Mouse (Mus musculus) kidney, postnatal 4 days (tissue): ENCODE measurements at regions not wholly inside any gene's neighbourhood (a gene's known extent, or its start where the extent isn't known, plus 50 kb on each side); places are given as distances from the start of the nearest gene placed in this dataset.
A peak's percentile ranks its signal among the peaks of the same experiment; 100 is the strongest.

Experiments
- DNase-seq, 2 experiments: peaks; one replicate each; pipeline ENCODE4 v3.0.0; 2021; ENCODE audit warnings: mixed read lengths in 2 of 2

DNA sequence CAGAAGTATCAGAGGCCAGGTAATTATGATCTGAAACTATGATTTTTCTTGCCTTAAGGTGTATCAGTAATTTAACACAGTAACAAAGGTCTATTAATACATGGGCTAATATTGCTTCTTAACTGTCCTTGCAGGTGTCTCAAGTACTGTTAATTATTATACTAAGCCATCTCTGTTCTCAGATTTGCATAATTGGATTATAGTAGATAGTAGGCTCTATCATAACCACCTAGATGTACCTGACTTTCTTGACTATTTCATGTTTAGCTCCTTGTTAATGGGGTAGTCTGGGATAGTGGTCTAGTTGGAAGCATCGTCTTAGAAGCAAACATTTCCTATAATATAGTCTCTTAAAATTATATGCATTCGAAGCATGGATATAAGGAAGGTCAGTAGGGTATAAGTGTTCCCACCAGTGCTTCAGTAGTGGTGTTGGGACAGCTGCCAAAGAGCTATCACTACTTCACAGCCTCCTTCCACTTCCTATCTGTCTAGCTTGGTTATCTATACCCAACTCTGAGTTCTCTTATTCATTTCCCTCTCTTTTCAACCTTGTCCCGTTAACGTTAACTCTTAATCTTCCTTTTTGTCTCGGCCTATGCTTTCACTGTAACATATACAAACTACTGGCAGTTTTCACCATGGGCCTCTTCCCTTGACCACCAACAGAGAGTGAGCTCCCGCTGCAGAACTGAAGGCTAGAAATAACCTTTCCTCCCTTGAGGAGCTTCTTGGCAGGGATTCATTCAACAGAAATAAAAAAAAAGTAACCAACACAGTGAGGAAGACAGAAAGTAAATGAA is 630.9 kb upstream of the Lcorl start:
- no peak for DNase-seq

DNA sequence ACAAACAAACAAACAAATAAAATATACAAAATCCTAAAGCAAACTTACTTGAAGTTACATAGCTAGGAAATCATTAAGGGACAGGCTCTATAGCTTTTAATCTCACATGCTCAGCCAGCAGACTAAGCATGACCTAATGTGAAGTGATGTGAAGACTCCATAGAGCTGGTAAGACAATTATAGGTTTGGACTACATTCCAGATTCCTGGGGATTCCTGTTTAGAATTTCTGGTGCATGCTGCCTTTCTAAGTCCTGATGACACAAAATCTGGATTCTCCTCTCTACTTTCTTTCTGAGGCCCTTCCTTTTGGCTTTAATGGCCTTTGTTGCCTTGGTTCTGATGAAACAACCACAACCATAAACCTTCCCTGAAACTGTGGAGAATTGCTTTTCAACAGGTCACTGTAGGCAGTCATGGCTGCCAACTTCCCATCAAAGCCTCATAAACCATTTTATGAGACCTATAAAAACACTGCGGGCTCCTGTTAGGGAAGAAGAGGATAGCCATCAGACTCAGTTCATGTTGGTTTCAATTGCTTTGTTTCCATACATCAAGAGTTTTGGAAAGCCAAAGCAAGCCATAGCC is 629.4 kb upstream of the Lcorl start:
- no peak for DNase-seq

- DNase-seq, result no peak
Measured at GRCm38 (mm10) chr5:46456356-46456755, 598.9 kb upstream of the Lcorl start.

DNA sequence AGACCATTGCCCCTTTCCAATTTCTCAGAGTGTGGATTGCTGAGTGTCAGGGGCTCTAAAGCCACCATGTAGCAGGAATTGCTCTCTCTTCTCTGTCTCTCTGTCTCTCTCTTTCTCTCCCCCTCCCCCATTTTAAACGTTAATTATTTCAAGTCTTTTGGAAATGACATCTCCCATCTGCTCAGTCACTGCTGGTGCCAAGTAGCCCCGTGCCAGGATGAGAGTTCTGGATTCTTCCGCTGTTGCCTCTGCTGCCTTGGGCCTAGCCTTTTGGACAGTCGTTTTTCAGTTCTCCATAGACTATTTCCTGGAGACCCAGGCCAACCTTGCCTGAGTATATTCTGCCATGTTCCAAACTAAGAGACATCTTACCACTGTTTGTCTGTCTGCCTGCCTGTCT is 590.9 kb upstream of the Lcorl start:
- DNase-seq, result peak in 1 of 2 experiments; percentile 7

DNA sequence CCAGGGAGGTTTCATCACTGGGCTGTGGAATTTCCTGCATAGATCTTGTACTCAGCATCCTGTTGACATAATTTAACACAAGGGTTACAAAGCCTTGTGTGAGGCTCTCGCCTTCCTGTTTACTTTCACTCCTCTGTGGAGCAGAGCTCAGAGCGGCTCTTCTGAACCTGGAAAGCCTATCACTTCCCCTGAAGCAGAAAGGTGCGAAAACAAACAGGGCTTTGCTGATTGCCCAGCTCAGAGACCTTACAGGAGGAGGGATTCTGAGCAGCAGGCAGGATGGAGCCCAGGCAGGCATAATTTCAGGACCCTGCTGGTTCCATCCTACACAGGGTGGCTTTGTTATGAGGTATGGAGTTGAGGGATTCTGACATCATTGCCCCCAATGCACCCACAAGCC is 588.4 kb upstream of the Lcorl start:
- peak; percentile 7 to 8 for DNase-seq

GRCm38 (mm10) chr5:46445122-46445521 is 587.7 kb upstream of the Lcorl start:
- peak in 1 of 2 experiments; percentile 5 for DNase-seq

DNA sequence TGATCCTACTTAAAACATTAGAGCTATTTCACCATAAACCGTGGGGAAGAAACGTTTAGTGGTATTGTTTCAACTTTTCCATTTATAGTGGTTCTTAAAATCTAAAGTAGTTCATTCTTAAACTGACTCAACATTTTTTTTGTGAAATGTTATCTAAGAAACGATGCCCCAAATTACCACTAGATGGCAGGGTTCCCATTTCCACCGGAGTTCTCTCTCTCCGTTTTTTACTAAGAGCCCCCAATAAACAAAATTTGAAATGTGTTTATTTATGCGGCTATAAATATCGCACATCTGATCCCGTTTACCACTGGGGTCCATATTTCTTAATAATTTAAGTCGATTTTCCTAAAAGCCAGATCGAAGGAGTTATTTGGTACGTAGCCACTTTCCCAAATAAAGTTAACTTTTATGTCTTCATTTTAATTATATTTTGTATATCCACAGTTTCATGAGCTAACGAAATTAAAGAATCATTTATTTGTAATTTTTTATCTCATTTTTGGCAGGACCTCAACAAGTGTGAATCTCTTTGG is 586.5 kb upstream of the Lcorl start:
- DNase-seq, result peak; percentile 20 to 23

DNA sequence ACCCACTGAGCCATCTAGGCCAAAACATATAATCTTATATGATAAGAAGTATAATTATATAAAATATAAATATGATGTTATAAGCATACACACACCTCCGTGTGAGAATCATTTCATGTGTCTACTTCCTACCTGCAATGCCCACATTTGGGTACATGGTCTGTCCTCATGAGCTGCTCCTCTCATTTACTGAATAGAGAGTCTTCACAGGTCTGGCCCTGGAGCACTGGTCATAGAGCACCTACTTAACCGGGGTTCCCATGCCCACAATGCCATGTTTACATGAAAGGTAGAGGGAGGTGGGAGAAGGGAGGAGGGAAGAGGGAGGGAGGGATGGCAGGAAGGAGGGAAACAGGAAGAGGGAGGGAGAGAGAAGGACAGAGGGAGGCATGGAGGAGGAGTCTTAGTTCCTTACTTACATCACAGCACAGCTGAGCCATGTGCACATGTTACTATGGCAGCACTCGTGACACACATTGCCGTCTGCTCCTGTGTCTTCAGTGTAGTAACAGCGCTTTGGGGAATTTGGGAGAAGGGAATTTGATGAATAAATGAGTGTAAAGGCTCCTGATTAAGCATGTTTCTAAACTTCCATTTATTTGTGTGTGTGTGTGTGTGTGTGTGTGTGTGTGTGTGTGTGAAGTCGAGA is 585.3 kb upstream of the Lcorl start:
- no peak for DNase-seq

GRCm38 (mm10) chr5:46441716-46442115 is 584.3 kb upstream of the Lcorl start:
- no peak for DNase-seq

DNA sequence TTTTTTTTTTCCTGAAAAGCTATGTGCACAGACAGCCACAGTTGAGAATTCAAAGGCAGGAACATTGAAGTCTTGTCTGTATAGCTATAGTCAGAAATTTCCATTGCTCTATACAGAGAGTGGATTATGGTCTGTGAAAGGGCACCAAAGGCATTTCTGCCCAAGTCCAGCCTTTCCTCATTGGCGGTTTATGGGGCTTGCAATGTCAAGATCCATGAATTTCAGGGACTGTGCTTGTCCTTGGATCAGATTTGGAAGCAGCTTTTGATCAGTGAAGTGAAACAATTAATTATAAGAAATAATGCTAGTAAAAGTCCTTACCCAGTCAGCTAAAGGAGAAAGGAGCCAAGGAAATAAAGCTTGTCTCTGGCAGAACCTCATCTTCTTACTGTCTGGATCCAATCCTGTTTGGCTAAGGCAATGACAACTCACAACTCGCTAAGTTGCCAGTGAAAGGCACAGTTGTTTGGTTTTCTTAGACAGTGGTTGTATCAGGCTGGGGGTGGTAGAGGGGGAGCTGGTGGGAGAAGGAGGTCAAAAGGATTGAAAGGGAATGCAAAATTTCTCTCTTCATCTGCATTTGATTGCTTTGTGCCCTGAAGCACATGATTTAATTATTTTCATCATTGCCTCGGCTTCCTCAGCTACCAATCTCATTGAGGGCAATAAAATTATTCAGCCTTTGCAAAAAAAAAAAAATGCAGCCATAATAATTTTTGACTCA is 574.4 kb upstream of the Lcorl start:
- peak; percentile 6 to 22 for DNase-seq

DNA sequence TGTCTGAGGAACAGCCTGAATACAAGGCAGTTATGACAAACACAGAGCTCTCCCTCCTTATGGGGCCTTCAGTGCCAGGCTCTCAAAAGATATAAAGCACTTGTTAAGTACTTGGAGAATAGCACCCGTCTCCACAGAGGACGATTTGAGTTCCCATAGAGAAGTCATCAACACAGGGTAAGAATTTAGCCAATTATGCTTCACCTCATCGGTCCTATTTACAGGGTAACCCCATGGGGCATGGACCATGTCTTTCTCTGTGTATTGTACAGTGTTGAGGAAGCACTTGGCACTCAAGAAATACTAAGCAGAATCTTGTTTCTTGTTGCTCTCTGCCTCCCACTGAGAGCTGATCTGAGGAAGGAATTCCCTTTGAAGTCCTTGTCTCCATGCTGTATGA is 565.3 kb upstream of the Lcorl start:
- DNase-seq, result no peak

DNA sequence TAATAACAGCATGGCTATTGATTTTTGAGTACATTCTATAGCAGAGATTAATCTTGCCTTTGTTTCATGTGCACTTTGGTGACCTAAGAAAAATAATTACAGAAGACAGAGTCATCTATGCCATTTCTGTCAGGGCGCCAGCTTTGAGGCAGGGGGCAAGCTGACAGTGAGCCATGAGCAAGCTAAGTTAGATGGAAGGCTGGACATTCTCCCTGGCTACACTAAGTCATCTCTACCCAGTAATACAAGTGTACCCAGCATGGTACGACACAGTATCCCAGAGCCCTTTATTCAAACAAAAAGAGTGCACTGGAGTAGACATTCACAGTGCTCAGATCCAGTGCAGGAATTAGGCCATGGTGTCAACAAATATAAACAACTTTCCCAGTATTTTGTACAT is 549.6 kb upstream of the Lcorl start:
- no peak for DNase-seq

DNA sequence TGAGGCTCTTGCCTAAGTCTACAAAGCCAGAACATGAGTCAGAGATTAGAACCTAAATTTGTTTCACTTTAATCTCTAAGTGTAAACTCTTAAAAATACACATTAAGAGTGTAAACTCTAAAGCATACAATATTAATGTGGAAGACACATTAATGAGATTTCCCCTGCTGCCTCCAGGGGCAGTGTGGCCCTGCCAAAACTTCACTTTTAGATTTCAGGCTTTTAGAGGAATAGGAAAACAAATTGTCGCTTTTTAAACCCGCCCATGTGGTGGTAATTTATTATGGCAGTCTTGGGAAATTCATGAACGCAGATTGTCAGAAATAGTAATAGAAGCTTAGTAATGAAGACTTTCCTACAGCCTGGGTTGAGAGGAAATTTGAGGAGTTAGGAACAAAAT is 549.0 kb upstream of the Lcorl start:
- peak; percentile 16 to 21 for DNase-seq

GRCm38 (mm10) chr5:46386591-46386990 is 529.2 kb upstream of the Lcorl start:
- DNase-seq, result no peak

GRCm38 (mm10) chr5:46367328-46367727 is 509.9 kb upstream of the Lcorl start:
- DNase-seq, result no peak

DNA sequence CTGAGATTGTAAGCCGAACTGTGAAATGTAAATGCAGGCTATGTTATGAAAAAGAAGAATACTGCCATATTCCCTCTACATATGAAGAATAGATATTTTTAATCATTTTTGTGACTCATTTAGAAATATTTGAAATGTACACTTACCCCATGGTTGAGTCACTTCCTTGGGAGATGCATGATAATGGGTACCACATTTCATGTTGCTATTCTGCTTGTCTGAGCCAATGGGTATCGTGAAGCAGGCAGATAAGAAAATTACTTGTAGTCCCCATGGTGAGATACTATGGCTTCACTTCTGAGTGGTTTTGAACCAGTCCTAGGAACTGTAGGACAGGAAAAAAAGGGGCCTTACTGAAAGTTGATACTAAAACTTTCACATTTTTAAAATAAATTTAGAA is 506.2 kb upstream of the Lcorl start:
- DNase-seq, result no peak

DNA sequence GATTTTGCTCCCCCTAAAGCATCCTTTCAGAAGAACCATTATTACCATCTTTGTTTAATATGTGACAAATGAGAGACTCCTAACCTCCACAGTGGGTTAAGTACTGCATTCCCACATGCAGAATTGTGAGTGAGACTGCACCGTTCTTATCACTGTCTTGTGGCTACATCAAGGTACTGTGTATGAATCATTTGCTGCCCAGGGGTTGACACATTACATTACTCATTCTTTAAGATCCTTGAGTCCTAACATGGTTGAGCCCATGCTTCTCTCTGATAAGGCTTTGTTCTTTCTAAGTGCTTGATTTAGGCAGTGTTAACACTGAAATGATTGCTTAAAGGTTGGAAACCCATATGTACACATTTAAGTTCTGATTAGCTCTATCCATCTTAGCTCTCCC is 504.2 kb upstream of the Lcorl start:
- no peak for DNase-seq

- no peak for DNase-seq
Measured at GRCm38 (mm10) chr5:46348448-46348847, 491.0 kb upstream of the Lcorl start.

GRCm38 (mm10) chr5:46347368-46348083 is 490.1 kb upstream of the Lcorl start:
- DNase-seq, result peak; percentile 86 to 88

- no peak for DNase-seq
Measured at GRCm38 (mm10) chr5:46338461-46338860, 481.0 kb upstream of the Lcorl start.

- DNase-seq, result no peak
Measured at GRCm38 (mm10) chr5:46330880-46331279, 473.5 kb upstream of the Lcorl start.
